Mouse (Mus musculus): ENCODE measurements around the gene 6030445D17Rik. TPM values are rescaled to one million over a fixed set of nuclear protein-coding genes. Genes with fewer than 3 reads are reported as not detected.

The 6030445D17Rik gene
- polyA plus RNA-seq, 1 experiment = 0.46 TPM

- Histone ChIP-seq H3K36me3 (ENCODE audit: control insufficient read depth, insufficient read depth) (no peaks in the 10 kb centered on the region), H3K4me3 (ENCODE audit: insufficient read depth, poor library complexity, severe bottlenecking) (no peak overlapping the region), H3K79me3 (ENCODE audit: low read depth) (no peaks in the 10 kb centered on the region), H3K79me2 (ENCODE audit: control insufficient read depth, insufficient read depth) (no peaks in the 10 kb centered on the region), H3ac (ENCODE audit: control insufficient read depth, insufficient read length, low read depth) (no peak overlapping the region), H3K27me3 (ENCODE audit: control insufficient read depth, insufficient read depth, insufficient read length) (no peaks in the 10 kb centered on the region)
- TF ChIP-seq FOSL1 (IDR thresholded peaks at IDR 0.05; ENCODE audit: insufficient read depth, low read length, poor library complexity, severe bottlenecking) (no peak), CEBPB (IDR thresholded peaks at IDR 0.05; ENCODE audit: low read depth) (no peak), MYOD1 (IDR thresholded peaks at IDR 0.05; ENCODE audit: control insufficient read depth, insufficient read length, low read depth) (no peak), MYOG (IDR thresholded peaks at IDR 0.05; ENCODE audit: control insufficient read depth, extremely low read depth, insufficient read length) (no peak), CTCF (IDR thresholded peaks at IDR 0.05; ENCODE audit: control insufficient read depth, insufficient read depth, insufficient read length) (no peak), USF1 (IDR thresholded peaks at IDR 0.05; ENCODE audit: low read depth) (no peak), MAX (IDR thresholded peaks at IDR 0.05) (no peak)
Measured at GRCm38 (mm10) chr4:136439106-136439505, 22.9 kb upstream of the 6030445D17Rik start.

- Histone ChIP-seq H3K79me3 (ENCODE audit: low read depth) (no peaks in the 10 kb centered on the region), H3K27me3 (ENCODE audit: control insufficient read depth, insufficient read depth, insufficient read length) (no peaks in the 10 kb centered on the region), H3ac (ENCODE audit: control insufficient read depth, insufficient read length, low read depth) (no peak overlapping the region), H3K36me3 (ENCODE audit: control insufficient read depth, insufficient read depth) (no peaks in the 10 kb centered on the region), H3K79me2 (ENCODE audit: control insufficient read depth, insufficient read depth) (no peaks in the 10 kb centered on the region), H3K4me3 (ENCODE audit: insufficient read depth, poor library complexity, severe bottlenecking) (no peak overlapping the region)
- TF ChIP-seq MAX (IDR thresholded peaks at IDR 0.05) (peak; percentile 10), CEBPB (IDR thresholded peaks at IDR 0.05; ENCODE audit: low read depth) (no peak), USF1 (IDR thresholded peaks at IDR 0.05; ENCODE audit: low read depth) (no peak), MYOD1 (IDR thresholded peaks at IDR 0.05; ENCODE audit: control insufficient read depth, insufficient read length, low read depth) (peak; percentile 48), CTCF (IDR thresholded peaks at IDR 0.05; ENCODE audit: control insufficient read depth, insufficient read depth, insufficient read length) (no peak), FOSL1 (IDR thresholded peaks at IDR 0.05; ENCODE audit: insufficient read depth, low read length, poor library complexity, severe bottlenecking) (peak; percentile 33)
Measured at GRCm38 (mm10) chr4:136441354-136442043, 20.6 kb upstream of the 6030445D17Rik start.

DNA sequence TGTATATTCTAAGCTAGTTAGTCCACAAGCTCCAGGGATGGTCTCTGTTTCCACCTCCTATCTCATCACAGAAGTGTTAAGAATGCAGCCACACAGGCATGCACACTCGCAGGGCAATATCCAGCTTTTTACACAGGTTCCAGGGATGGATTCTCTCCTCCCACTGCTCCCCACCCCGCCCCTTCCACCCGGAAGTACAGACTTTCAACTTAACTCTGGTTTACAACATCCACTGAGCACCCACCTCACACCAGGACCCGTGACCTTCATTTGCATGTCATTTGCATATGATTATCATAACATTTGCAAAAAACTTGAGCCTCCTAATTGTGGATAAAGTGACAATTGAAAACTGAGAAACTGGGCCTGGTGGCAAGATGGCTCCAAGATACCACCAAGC, 17.5 kb upstream of the 6030445D17Rik start:
- Histone ChIP-seq H3K79me2 (ENCODE audit: control insufficient read depth, insufficient read depth) (no peaks in the 10 kb centered on the region), H3K27me3 (ENCODE audit: control insufficient read depth, insufficient read depth, insufficient read length) (no peaks in the 10 kb centered on the region), H3K79me3 (ENCODE audit: low read depth) (no peaks in the 10 kb centered on the region), H3K36me3 (ENCODE audit: control insufficient read depth, insufficient read depth) (no peaks in the 10 kb centered on the region), H3K4me3 (ENCODE audit: insufficient read depth, poor library complexity, severe bottlenecking) (no peak overlapping the region), H3ac (ENCODE audit: control insufficient read depth, insufficient read length, low read depth) (no peak overlapping the region)
- no peak for TF ChIP-seq CTCF (IDR thresholded peaks at IDR 0.05; ENCODE audit: control insufficient read depth, insufficient read depth, insufficient read length)

DNA sequence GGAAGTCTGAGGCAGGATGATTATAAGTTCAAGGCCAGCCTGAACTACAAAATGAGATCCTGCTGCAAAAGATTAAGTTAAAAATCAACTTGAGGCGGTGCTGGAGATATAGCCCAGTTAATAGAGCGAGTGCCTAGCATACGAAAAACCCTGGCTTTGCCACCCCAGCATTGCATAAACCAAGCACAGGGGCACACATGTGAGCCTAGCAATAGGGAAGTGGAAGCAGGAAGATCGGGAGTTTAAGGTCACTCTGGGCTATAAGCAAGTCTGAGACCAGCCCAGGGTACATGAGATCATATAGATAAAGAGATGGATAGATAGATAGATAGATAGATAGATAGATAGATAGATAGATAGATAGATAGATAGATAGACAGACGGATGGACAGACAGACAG, 12.3 kb upstream of the 6030445D17Rik start:
- Histone ChIP-seq H3K79me3 (ENCODE audit: low read depth) (no peaks in the 10 kb centered on the region), H3K36me3 (ENCODE audit: control insufficient read depth, insufficient read depth) (no peaks in the 10 kb centered on the region), H3K27me3 (ENCODE audit: control insufficient read depth, insufficient read depth, insufficient read length) (no peaks in the 10 kb centered on the region), H3K79me2 (ENCODE audit: control insufficient read depth, insufficient read depth) (no peaks in the 10 kb centered on the region), H3K4me3 (ENCODE audit: insufficient read depth, poor library complexity, severe bottlenecking) (no peak overlapping the region), H3ac (ENCODE audit: control insufficient read depth, insufficient read length, low read depth) (no peak overlapping the region)
- TF ChIP-seq USF1 (IDR thresholded peaks at IDR 0.05; ENCODE audit: low read depth) (no peak), FOSL1 (IDR thresholded peaks at IDR 0.05; ENCODE audit: insufficient read depth, low read length, poor library complexity, severe bottlenecking) (no peak), MAX (IDR thresholded peaks at IDR 0.05) (no peak), MYOD1 (IDR thresholded peaks at IDR 0.05; ENCODE audit: control insufficient read depth, insufficient read length, low read depth) (no peak), MYOG (IDR thresholded peaks at IDR 0.05; ENCODE audit: control insufficient read depth, extremely low read depth, insufficient read length) (no peak), CTCF (IDR thresholded peaks at IDR 0.05; ENCODE audit: control insufficient read depth, insufficient read depth, insufficient read length) (no peak), CEBPB (IDR thresholded peaks at IDR 0.05; ENCODE audit: low read depth) (no peak)

DNA sequence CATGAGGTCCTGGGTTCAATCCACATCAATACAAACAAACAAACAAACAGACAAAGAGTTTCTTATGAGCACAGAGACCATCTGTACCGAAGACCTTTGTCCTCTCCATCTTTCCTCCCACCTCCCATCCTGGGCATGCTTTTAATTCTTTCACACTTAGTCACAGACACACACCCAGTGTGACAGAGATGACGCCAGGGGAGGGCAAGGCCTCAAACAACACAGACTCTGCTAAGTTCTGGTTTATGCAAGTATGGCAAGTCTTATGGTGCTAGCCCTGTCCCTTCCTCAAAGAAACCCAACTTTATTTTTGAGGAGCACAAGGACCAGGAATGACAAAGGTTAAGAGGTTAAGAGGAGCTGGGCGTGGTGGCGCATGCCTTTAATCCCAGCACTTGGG, 11.8 kb upstream of the 6030445D17Rik start:
- Histone ChIP-seq H3ac (ENCODE audit: control insufficient read depth, insufficient read length, low read depth) (no peak overlapping the region), H3K79me2 (ENCODE audit: control insufficient read depth, insufficient read depth) (no peaks in the 10 kb centered on the region), H3K4me3 (ENCODE audit: insufficient read depth, poor library complexity, severe bottlenecking) (no peak overlapping the region), H3K27me3 (ENCODE audit: control insufficient read depth, insufficient read depth, insufficient read length) (no peaks in the 10 kb centered on the region), H3K79me3 (ENCODE audit: low read depth) (no peaks in the 10 kb centered on the region), H3K36me3 (ENCODE audit: control insufficient read depth, insufficient read depth) (no peaks in the 10 kb centered on the region)
- TF ChIP-seq MAX (IDR thresholded peaks at IDR 0.05) = peak; percentile 22
- TF ChIP-seq MYOG (IDR thresholded peaks at IDR 0.05; ENCODE audit: control insufficient read depth, extremely low read depth, insufficient read length) = no peak

DNA sequence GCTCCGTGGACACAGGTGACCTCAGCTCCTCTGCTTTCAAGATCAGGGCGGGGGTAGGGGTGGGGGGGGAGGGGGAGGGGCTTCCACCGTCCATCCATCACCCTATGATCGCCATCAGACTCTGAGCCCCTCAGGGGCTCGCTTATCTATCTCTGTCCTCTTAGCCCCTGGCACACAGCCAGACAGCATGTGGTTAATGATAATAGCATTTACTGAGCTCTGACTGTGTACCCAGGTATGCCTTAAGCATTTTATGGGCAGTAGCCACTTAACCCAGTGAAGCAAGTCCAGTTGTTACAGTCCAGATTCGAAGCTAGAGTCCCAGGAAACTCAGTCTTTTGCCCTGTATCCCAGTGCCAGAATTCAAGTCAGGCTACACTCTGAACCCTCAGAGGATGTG, 10.5 kb upstream of the 6030445D17Rik start:
- Histone ChIP-seq H3K27me3 (ENCODE audit: control insufficient read depth, insufficient read depth, insufficient read length) (no peaks in the 10 kb centered on the region), H3K36me3 (ENCODE audit: control insufficient read depth, insufficient read depth) (no peaks in the 10 kb centered on the region), H3K79me3 (ENCODE audit: low read depth) (no peaks in the 10 kb centered on the region), H3K79me2 (ENCODE audit: control insufficient read depth, insufficient read depth) (no peaks in the 10 kb centered on the region), H3ac (ENCODE audit: control insufficient read depth, insufficient read length, low read depth) (no peak overlapping the region), H3K4me3 (ENCODE audit: insufficient read depth, poor library complexity, severe bottlenecking) (no peak overlapping the region)
- TF ChIP-seq MYOD1 (IDR thresholded peaks at IDR 0.05; ENCODE audit: control insufficient read depth, insufficient read length, low read depth) (no peak), MAX (IDR thresholded peaks at IDR 0.05) (no peak), MYOG (IDR thresholded peaks at IDR 0.05; ENCODE audit: control insufficient read depth, extremely low read depth, insufficient read length) (no peak)
